Mouse (Mus musculus) ES-Bruce4 (cell line): ENCODE measurements around the gene Usp29.

ENCODE experiments used
- CTCF ChIP-seq: IDR thresholded peaks from one replicate; pipeline ENCODE4 v1.8.1; 2011; ENCODE audit warnings: low read depth, low read length
- EP300 ChIP-seq: IDR thresholded peaks from 2 replicates; pipeline ENCODE4 v1.6.1; 2011; ENCODE audit warnings: low read depth, low read length; ENCODE audit not compliant: insufficient read depth
- POLR2A ChIP-seq: IDR thresholded peaks from one replicate; pipeline ENCODE4 v1.8.1; 2011; ENCODE audit warnings: low read length; ENCODE audit not compliant: insufficient read depth

GRCm38 (mm10) chr7:6730241-6730640 lies at the start of gene Usp29, which contains the start of gene Peg3:
- TF ChIP-seq CTCF (no peak), POLR2A (peak; percentile 77), EP300 (no peak)
